Mouse (Mus musculus): ENCODE data around the gene Hectd4. TPM values are rescaled to one million over a fixed set of nuclear protein-coding genes. Genes with fewer than 3 reads are reported as not detected.

Hectd4 gene
- polyA plus RNA-seq (2015; fragmentation: Nextera tagmentation; extraction: Ambion mirVana) = 2.7 and 3.8 TPM in 2 replicates

DNA sequence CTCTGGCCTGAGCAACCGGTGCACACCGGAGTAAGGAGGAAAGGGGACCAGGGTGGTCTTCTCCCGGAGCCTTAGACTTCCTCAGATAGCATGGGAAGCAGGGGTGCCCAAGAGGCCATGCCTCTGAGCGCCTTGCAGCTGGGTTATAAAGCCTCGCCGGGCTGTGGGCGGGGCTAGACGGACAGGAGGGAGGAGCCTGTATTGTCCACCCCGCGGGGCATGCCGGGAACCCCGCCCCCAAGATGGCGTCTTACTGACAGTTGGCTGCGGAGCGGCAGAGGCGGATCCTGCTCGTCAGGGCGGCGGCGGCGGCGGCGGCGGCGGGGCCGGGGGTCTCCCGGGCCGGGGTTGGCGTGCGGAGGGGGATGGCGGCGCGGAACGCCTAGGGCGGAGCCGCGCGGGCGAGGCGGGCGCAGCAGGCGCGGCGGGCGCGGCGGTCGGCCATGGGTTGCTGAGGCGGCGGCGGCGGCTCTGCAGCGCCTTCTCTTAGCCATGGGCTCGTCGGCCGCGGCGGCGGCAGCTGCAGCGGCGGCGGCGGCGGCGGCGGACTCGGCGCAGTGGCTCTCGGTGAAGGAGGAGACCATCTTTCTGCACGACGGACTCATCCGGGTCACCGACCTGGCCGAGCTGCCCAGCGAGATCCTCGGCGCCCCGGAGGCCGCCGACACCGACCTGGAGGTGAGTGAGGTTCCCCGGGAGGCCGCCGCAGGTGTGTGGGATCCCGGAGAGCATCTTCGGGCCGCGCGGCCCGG is at the start of gene Hectd4:
Hectd4 (plus strand) TSS at position 240 of the 752 bp plus-strand sequence.
- ATAC-seq (ENCODE audit: low read depth) = peak; percentile 97
- peaks cover 9% of the 10 kb centered on the region for H3K4me1 ChIP-seq (replicated peaks; ENCODE audit: control insufficient read depth, insufficient read depth, low read length)
- peak within 1 kb of the TSS; percentile 94 for H3K9ac ChIP-seq (ENCODE audit: low read length)
- peak within 1 kb of the TSS; percentile 80 for H3K27ac ChIP-seq (ENCODE audit: low read length)
- WGBS = under 1% methylated on average over 55 of the region's 90 CpGs
- H3K36me3 ChIP-seq (ENCODE audit: control insufficient read depth, insufficient read depth, low read length) = no peaks in the 10 kb centered on the region
- H3K27me3 ChIP-seq (ENCODE audit: control insufficient read depth, insufficient read depth, low read depth, low read length) = no peaks in the 10 kb centered on the region
- H3K9me3 ChIP-seq (ENCODE audit: control insufficient read depth, low read length) = no peaks in the 10 kb centered on the region
- H3K4me3 ChIP-seq (ENCODE audit: low read length) = peak within 1 kb of the TSS; percentile 98
- peak within 1 kb of the TSS; percentile 81 for H3K4me2 ChIP-seq (ENCODE audit: low read depth, low read length)

DNA sequence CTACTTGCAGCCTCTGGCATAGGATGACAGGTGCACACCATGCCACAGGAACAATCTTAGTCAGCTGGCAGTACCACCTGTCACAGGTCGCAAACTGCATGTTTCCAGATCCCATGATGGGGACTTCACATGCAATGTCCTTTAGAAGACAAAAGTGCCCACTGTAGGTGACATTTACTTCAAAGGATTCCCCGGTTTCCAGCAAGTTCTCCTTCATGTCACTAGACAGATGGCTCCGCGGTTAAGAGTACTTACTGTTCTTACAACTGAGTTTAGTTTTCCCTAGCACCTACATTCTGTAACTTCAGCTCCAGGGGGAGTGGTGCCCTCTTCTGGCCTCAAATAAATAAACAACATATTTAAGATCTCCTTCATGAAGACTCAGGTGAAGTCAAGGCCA is 47.2 kb upstream of the Hectd4 start:
- Histone ChIP-seq H3K4me3 (ENCODE audit: low read length) (no peak overlapping the region), H3K9me3 (ENCODE audit: control insufficient read depth, low read length) (no peaks in the 10 kb centered on the region), H3K27ac (ENCODE audit: low read length) (no peak overlapping the region), H3K9ac (ENCODE audit: low read length) (no peak overlapping the region), H3K27me3 (ENCODE audit: control insufficient read depth, insufficient read depth, low read depth, low read length) (no peaks in the 10 kb centered on the region), H3K4me1 (replicated peaks; ENCODE audit: control insufficient read depth, insufficient read depth, low read length) (no peaks in the 10 kb centered on the region), H3K36me3 (ENCODE audit: control insufficient read depth, insufficient read depth, low read length) (peaks cover 14% of the 10 kb centered on the region), H3K4me2 (ENCODE audit: low read depth, low read length) (no peak overlapping the region)
- WGBS = 69% methylated on average over 4 of the region's 4 CpGs
- no peak for ATAC-seq (ENCODE audit: low read depth)

DNA sequence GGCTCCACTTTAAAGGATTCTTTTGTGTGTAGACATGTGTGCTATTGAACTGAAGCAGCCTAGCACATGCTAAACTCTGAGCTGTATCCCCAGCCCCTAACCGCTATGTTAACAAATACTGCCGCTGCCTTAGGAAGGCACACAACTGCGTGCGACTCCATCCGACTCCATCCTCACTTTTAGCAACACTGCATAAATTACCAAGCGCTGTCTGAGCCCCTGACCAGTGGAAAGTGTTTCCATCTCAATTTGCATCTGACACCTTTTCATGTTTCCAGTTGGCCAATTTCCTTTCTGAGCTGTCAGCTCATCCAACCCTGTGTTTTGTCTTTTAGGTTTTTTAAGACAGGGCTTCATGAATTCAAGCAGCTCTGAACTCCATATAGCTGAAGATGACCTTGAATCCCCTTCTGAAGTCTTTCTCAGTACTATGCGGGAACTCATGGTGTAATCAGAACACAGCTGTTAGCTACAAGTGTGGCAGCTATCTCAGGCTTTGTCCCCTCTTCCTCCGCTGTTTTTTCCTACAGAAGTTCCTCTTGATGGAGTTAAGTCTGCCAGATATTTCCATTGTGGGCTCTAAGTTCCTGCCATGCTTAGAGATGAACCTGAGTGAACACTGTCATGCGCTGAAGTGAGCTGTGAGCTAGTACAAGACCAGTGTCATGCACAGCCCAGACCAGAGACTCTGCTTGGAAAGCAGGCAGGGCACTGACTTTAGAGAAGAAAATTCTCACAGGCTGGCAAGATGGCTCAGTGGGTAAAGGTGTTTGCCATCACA is 40.8 kb upstream of the Hectd4 start:
- no peak overlapping the region for H3K4me2 ChIP-seq (ENCODE audit: low read depth, low read length)
- no peak for ATAC-seq (ENCODE audit: low read depth)
- no peaks in the 10 kb centered on the region for H3K9me3 ChIP-seq (ENCODE audit: control insufficient read depth, low read length)
- H3K36me3 ChIP-seq (ENCODE audit: control insufficient read depth, insufficient read depth, low read length) = no peaks in the 10 kb centered on the region
- no peaks in the 10 kb centered on the region for H3K27me3 ChIP-seq (ENCODE audit: control insufficient read depth, insufficient read depth, low read depth, low read length)
- H3K4me3 ChIP-seq (ENCODE audit: low read length) = no peak overlapping the region
- peaks cover 2% of the 10 kb centered on the region for H3K4me1 ChIP-seq (replicated peaks; ENCODE audit: control insufficient read depth, insufficient read depth, low read length)
- H3K9ac ChIP-seq (ENCODE audit: low read length) = no peak overlapping the region
- no peak overlapping the region for H3K27ac ChIP-seq (ENCODE audit: low read length)
- 66% methylated on average over 9 of the region's 9 CpGs for WGBS

DNA sequence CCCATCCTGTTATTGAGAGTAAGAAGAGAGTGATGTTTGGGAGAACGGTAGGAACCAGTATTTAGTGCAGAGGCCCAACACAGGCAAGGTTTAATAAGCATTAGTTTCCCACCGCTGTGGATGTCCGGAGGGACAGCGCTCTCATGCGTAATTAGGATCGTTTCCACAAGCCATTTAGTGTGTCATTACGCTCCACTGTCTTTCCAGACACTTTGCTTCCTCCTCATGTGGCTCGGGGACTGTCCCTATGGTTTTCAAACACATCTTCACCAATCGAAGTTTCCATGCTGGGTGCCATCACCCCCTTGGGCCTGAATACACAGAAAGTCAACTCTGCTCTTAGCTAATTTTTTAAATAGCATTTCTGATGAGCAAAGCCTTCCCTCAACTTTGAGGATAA is 36.8 kb upstream of the Hectd4 start:
- no peaks in the 10 kb centered on the region for H3K27me3 ChIP-seq (ENCODE audit: control insufficient read depth, insufficient read depth, low read depth, low read length)
- no peak overlapping the region for H3K27ac ChIP-seq (ENCODE audit: low read length)
- WGBS = 86% methylated on average over 9 of the region's 9 CpGs
- no peak overlapping the region for H3K4me3 ChIP-seq (ENCODE audit: low read length)
- peaks cover 18% of the 10 kb centered on the region for H3K4me1 ChIP-seq (replicated peaks; ENCODE audit: control insufficient read depth, insufficient read depth, low read length)
- H3K9ac ChIP-seq (ENCODE audit: low read length) = no peak overlapping the region
- H3K9me3 ChIP-seq (ENCODE audit: control insufficient read depth, low read length) = no peaks in the 10 kb centered on the region
- ATAC-seq (ENCODE audit: low read depth) = no peak
- no peaks in the 10 kb centered on the region for H3K36me3 ChIP-seq (ENCODE audit: control insufficient read depth, insufficient read depth, low read length)
- H3K4me2 ChIP-seq (ENCODE audit: low read depth, low read length) = no peak overlapping the region

DNA sequence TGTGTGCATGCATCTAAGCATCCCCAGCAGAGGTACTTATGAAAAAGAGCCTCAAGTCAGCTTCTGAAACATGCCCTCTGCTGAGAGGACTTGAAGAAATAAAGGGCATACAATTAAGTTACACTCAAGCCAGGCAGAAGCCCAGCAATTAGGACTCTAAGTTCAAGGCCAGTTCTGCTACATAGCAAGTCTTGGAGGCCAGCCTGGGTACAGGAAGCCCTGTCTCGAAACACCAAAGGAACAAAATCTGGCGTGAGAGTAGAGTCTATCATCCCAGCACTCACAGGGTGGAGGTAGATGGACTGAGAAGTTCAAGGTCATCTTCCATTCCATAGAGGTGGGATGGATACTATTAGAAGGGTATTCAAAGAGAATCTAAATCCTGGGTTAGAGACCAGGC is 35.6 kb upstream of the Hectd4 start:
- Histone ChIP-seq H3K4me1 (replicated peaks; ENCODE audit: control insufficient read depth, insufficient read depth, low read length) (peaks cover 21% of the 10 kb centered on the region), H3K4me3 (ENCODE audit: low read length) (no peak overlapping the region), H3K4me2 (ENCODE audit: low read depth, low read length) (no peak overlapping the region), H3K9me3 (ENCODE audit: control insufficient read depth, low read length) (no peaks in the 10 kb centered on the region), H3K36me3 (ENCODE audit: control insufficient read depth, insufficient read depth, low read length) (no peaks in the 10 kb centered on the region), H3K27me3 (ENCODE audit: control insufficient read depth, insufficient read depth, low read depth, low read length) (no peaks in the 10 kb centered on the region), H3K27ac (ENCODE audit: low read length) (no peak overlapping the region), H3K9ac (ENCODE audit: low read length) (no peak overlapping the region)
- WGBS = 47% methylated on average over 2 of the region's 2 CpGs
- no peak for ATAC-seq (ENCODE audit: low read depth)

DNA sequence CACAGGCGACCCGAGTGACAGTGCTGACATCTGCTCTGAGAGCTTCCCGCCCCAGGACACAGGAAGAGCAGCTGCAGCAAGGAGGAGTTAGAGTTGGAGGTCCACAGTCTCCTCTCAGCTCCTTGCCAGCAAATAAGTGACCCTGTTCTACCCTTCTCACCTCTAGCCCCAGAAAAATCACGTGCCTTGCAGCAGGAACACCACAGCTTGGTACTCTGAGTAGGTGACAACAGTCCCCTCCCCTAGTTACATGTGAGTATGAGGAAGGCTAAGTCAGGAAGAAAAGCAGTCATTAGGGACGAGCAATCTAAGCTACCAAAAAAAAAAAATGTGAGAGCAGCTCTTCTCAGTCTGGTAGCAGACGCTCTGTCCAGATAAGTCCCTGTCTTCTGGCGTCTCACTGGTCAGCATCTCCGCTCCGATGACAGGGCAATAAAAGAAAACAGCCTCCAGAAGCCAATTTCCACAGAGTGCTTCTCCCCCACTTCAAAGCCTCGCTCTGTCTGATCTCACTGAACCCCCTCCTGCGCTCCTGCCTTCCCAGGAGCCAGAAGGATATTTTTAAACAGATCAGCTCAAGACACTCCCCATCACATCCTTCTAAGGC is 35.0 kb upstream of the Hectd4 start:
- no peaks in the 10 kb centered on the region for H3K36me3 ChIP-seq (ENCODE audit: control insufficient read depth, insufficient read depth, low read length)
- H3K9me3 ChIP-seq (ENCODE audit: control insufficient read depth, low read length) = no peaks in the 10 kb centered on the region
- WGBS = 34% methylated on average over 11 of the region's 11 CpGs
- peak overlapping the region; percentile 9; the same call in 1 of the 2 replicates for H3K9ac ChIP-seq (ENCODE audit: low read length)
- H3K27ac ChIP-seq (ENCODE audit: low read length) = peak overlapping the region; percentile 19
- H3K4me3 ChIP-seq (ENCODE audit: low read length) = no peak overlapping the region
- H3K4me2 ChIP-seq (ENCODE audit: low read depth, low read length) = peak overlapping the region; percentile 13; the same call in 1 of the 2 replicates
- peak; percentile 51; the same call in 1 of the 2 replicates for ATAC-seq (ENCODE audit: low read depth)
- H3K4me1 ChIP-seq (replicated peaks; ENCODE audit: control insufficient read depth, insufficient read depth, low read length) = peaks cover 24% of the 10 kb centered on the region
- no peaks in the 10 kb centered on the region for H3K27me3 ChIP-seq (ENCODE audit: control insufficient read depth, insufficient read depth, low read depth, low read length)

DNA sequence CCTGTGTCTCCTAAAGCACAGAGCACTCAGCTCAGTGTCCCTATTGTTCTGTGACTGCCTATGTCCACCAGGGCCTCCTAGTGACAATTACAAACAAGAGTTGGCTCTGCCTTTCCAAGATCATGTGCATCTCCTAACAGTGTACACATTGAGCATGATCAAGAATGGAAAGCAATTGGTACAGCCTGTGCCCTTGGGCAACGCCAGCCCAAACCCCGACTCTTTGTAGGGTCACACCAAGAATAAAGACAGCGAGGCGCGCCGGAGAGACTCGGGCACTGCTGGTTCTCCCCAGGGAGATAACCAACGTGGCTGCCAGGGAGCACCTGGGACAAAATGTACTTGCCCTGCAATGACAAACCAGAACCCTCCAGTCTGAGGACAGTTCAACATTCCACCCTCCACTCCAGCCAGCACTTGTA is 32.4 kb upstream of the Hectd4 start:
- Histone ChIP-seq H3K36me3 (ENCODE audit: control insufficient read depth, insufficient read depth, low read length) (no peaks in the 10 kb centered on the region), H3K27ac (ENCODE audit: low read length) (no peak overlapping the region), H3K9ac (ENCODE audit: low read length) (no peak overlapping the region), H3K4me1 (replicated peaks; ENCODE audit: control insufficient read depth, insufficient read depth, low read length) (peaks cover 28% of the 10 kb centered on the region), H3K27me3 (ENCODE audit: control insufficient read depth, insufficient read depth, low read depth, low read length) (no peaks in the 10 kb centered on the region), H3K4me2 (ENCODE audit: low read depth, low read length) (no peak overlapping the region), H3K9me3 (ENCODE audit: control insufficient read depth, low read length) (no peaks in the 10 kb centered on the region), H3K4me3 (ENCODE audit: low read length) (no peak overlapping the region)
- WGBS = 86% methylated on average over 8 of the region's 8 CpGs
- no peak for ATAC-seq (ENCODE audit: low read depth)

DNA sequence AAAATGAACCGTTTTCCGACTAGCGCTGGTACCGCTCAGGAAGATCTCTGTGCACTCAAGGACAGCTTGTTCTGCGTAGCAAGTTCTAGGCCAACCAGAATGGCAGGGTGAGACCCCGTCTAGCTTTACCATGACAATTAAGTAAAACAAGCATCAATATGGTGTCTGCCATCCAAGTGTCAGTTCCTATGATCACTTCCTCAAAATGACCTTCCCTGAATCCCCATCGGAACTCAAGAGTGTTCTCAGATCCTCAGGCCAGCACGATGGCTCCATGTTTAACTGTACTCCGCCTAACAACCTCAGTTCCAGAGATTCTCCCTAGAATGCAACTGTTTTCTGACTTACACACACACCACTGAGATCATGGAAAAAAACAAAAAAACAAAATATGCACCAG is 31.8 kb upstream of the Hectd4 start:
- H3K27ac ChIP-seq (ENCODE audit: low read length) = no peak overlapping the region
- 86% methylated on average over 9 of the region's 9 CpGs for WGBS
- H3K4me2 ChIP-seq (ENCODE audit: low read depth, low read length) = no peak overlapping the region
- ATAC-seq (ENCODE audit: low read depth) = no peak
- no peaks in the 10 kb centered on the region for H3K27me3 ChIP-seq (ENCODE audit: control insufficient read depth, insufficient read depth, low read depth, low read length)
- H3K4me1 ChIP-seq (replicated peaks; ENCODE audit: control insufficient read depth, insufficient read depth, low read length) = peaks cover 28% of the 10 kb centered on the region
- H3K9me3 ChIP-seq (ENCODE audit: control insufficient read depth, low read length) = no peaks in the 10 kb centered on the region
- H3K9ac ChIP-seq (ENCODE audit: low read length) = no peak overlapping the region
- H3K36me3 ChIP-seq (ENCODE audit: control insufficient read depth, insufficient read depth, low read length) = no peaks in the 10 kb centered on the region
- no peak overlapping the region for H3K4me3 ChIP-seq (ENCODE audit: low read length)

DNA sequence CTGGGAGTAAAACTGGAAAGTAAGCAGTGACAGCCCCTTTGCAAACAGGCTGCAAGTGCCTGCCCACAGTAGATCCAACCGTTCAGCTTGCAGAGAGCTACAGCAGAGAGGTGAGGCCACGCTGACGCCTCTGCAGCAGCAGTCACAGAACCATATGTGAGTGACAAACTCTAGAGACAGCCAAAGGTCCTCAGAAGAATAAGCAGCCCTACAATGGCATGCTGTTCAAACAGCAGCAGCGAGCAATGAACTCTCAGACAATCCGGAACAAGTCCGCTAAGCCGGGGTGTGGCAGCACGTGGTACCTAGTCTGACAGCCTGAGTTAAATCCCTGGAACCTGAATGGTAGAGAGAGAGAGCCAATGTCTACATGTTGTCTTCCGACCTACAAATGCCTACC is 30.8 kb upstream of the Hectd4 start:
- H3K9me3 ChIP-seq (ENCODE audit: control insufficient read depth, low read length) = no peaks in the 10 kb centered on the region
- no peak overlapping the region for H3K4me3 ChIP-seq (ENCODE audit: low read length)
- no peak for ATAC-seq (ENCODE audit: low read depth)
- no peaks in the 10 kb centered on the region for H3K36me3 ChIP-seq (ENCODE audit: control insufficient read depth, insufficient read depth, low read length)
- H3K27ac ChIP-seq (ENCODE audit: low read length) = no peak overlapping the region
- no peak overlapping the region for H3K4me2 ChIP-seq (ENCODE audit: low read depth, low read length)
- H3K4me1 ChIP-seq (replicated peaks; ENCODE audit: control insufficient read depth, insufficient read depth, low read length) = peaks cover 27% of the 10 kb centered on the region
- no peak overlapping the region for H3K9ac ChIP-seq (ENCODE audit: low read length)
- WGBS = 62% methylated on average over 9 of the region's 9 CpGs
- no peaks in the 10 kb centered on the region for H3K27me3 ChIP-seq (ENCODE audit: control insufficient read depth, insufficient read depth, low read depth, low read length)

All from lung, embryonic 16.5 days (tissue).